Comparison of ENCODE assay signal across 8 mouse cellular contexts in genomic region chr11:98342000-98342945, GRCm38 (mm10). TPM values are rescaled to one million over a fixed set of nuclear protein-coding genes. Genes with fewer than 3 reads are reported as not detected.
A peak's percentile ranks its signal among the peaks of the same experiment; 100 is the strongest.
DNase-seq lines count a peak whose midpoint lies in the region; ATAC-seq lines count a peak whose summit lies in the region.

No protein-coding gene starts in this region.

- DNase-seq in embryo, embryonic 10 days (ENCODE audit: low spot score): peak; percentile 90
- peak; percentile 85 for DNase-seq in gastrocnemius, postnatal 14 days
- DNase-seq in left cerebral cortex, postnatal 10 days (ENCODE audit: extremely low spot score in 1 of 2, low spot score in 2 of 2): peak; percentile 88 to 92
- peak; percentile 96 for DNase-seq in right cerebral cortex, postnatal 14 days
- DNase-seq in urinary bladder, postnatal 36 days (ENCODE audit: low spot score in 2 of 2): peak; percentile 93 to 94

- intact Hi-C loops in gastrocnemius, postnatal 14 days (cut with DNase I; ENCODE audit: low total_unique reads): loop anchor here (5.0 kb wide), 2 partner anchors 95 to 115 kb away; partner anchors contain the start of gene Mien1
- intact Hi-C loops in left cerebral cortex, postnatal 10 days (cut with DNase I): loop anchor here (1.0 to 5.0 kb wide), 3 partner anchors 47 to 115 kb away; no protein-coding TSS in a partner anchor

- ATAC-seq in activated CD4-positive, CD25-positive, alpha-beta regulatory T cell, adult 4 months: peak; percentile 32
- peak; percentile 79 for ATAC-seq in inflammation-experienced regulatory T-cells, adult 6 months
- peak; percentile 69 for ATAC-seq in megakaryocyte-erythroid progenitor cell, adult 5-6 weeks (replicated peaks; ENCODE audit: low FRiP score, low TSS enrichment, poor library complexity, severe bottlenecking)

RNA-seq across cellular contexts. Expression of gene Ppp1r1b, which starts 5.9 kb away (rescaled TPM):
- not detected for polyA plus RNA-seq in activated CD4-positive, CD25-positive, alpha-beta regulatory T cell, adult 4 months (2017; shearing (Covaris generic))
- total RNA-seq in gastrocnemius, postnatal 14 days (2021): under 1 TPM; 0.20 to 0.29 TPM
- not detected for polyA plus RNA-seq in inflammation-experienced regulatory T-cells, adult 6 months (2017; shearing (Covaris generic))
- 100 to 1,000 TPM in 1 of 2 experiments, 10 to 100 TPM in 1; 59.5 to 126 TPM for total RNA-seq in left cerebral cortex, postnatal 10 days (2021)
- total RNA-seq in megakaryocyte-erythroid progenitor cell, adult 5-6 weeks (2014; fragmentation: Nextera tagmentation): not detected in 2 replicates
- total RNA-seq in megakaryocyte-erythroid progenitor cell, adult 5-6 weeks (2017): not detected in 2 replicates

RNA-seq across cellular contexts. Expression of gene Neurod2, which starts 12.8 kb away (rescaled TPM):
- not detected for polyA plus RNA-seq in activated CD4-positive, CD25-positive, alpha-beta regulatory T cell, adult 4 months (2017; shearing (Covaris generic))
- total RNA-seq in gastrocnemius, postnatal 14 days (2021): not detected
- not detected for polyA plus RNA-seq in inflammation-experienced regulatory T-cells, adult 6 months (2017; shearing (Covaris generic))
- total RNA-seq in left cerebral cortex, postnatal 10 days (2021): 10 to 100 TPM; 63.4 to 67.0 TPM
- not detected in 2 replicates for total RNA-seq in megakaryocyte-erythroid progenitor cell, adult 5-6 weeks (2014; fragmentation: Nextera tagmentation)
- not detected in 2 replicates for total RNA-seq in megakaryocyte-erythroid progenitor cell, adult 5-6 weeks (2017)

RNA-seq across cellular contexts. Expression of gene Stard3, which starts 15.9 kb away (rescaled TPM):
- polyA plus RNA-seq in activated CD4-positive, CD25-positive, alpha-beta regulatory T cell, adult 4 months (2017; shearing (Covaris generic)): 10 to 100 TPM; 33.3 to 42.1 TPM
- total RNA-seq in gastrocnemius, postnatal 14 days (2021): 1 to 10 TPM; 7.3 to 9.4 TPM
- polyA plus RNA-seq in inflammation-experienced regulatory T-cells, adult 6 months (2017; shearing (Covaris generic)): 10 to 100 TPM; 38.5 to 42.1 (median 40.3) TPM
- 10 to 100 TPM; 19.8 to 20.2 TPM for total RNA-seq in left cerebral cortex, postnatal 10 days (2021)
- 11.9 and 28.5 TPM in 2 replicates for total RNA-seq in megakaryocyte-erythroid progenitor cell, adult 5-6 weeks (2014; fragmentation: Nextera tagmentation)
- total RNA-seq in megakaryocyte-erythroid progenitor cell, adult 5-6 weeks (2017): 10.6 and 18.2 TPM in 2 replicates

RNA-seq across cellular contexts. Expression of gene Tcap, which starts 41.3 kb away (rescaled TPM):
- not detected for polyA plus RNA-seq in activated CD4-positive, CD25-positive, alpha-beta regulatory T cell, adult 4 months (2017; shearing (Covaris generic))
- total RNA-seq in gastrocnemius, postnatal 14 days (2021): 1,000 to 10,000 TPM in 1 of 2 experiments, 100 to 1,000 TPM in 1; 673 to 1,120 TPM
- not detected for polyA plus RNA-seq in inflammation-experienced regulatory T-cells, adult 6 months (2017; shearing (Covaris generic))
- total RNA-seq in left cerebral cortex, postnatal 10 days (2021): 1 to 10 TPM; 5.4 to 6.9 TPM
- total RNA-seq in megakaryocyte-erythroid progenitor cell, adult 5-6 weeks (2014; fragmentation: Nextera tagmentation): not detected in 2 replicates
- total RNA-seq in megakaryocyte-erythroid progenitor cell, adult 5-6 weeks (2017): not detected in 2 replicates

RNA-seq across cellular contexts. Expression of gene Pnmt, which starts 44.0 kb away (rescaled TPM):
- polyA plus RNA-seq in activated CD4-positive, CD25-positive, alpha-beta regulatory T cell, adult 4 months (2017; shearing (Covaris generic)): not detected
- under 1 TPM; 0.39 to 0.53 TPM for total RNA-seq in gastrocnemius, postnatal 14 days (2021)
- not detected for polyA plus RNA-seq in inflammation-experienced regulatory T-cells, adult 6 months (2017; shearing (Covaris generic))
- total RNA-seq in left cerebral cortex, postnatal 10 days (2021): 1 to 10 TPM in 1 of 2 experiments, under 1 TPM in 1; 0.61 to 1.1 TPM
- total RNA-seq in megakaryocyte-erythroid progenitor cell, adult 5-6 weeks (2014; fragmentation: Nextera tagmentation): not detected in 2 replicates
- not detected in 2 replicates for total RNA-seq in megakaryocyte-erythroid progenitor cell, adult 5-6 weeks (2017)

Comparison
In these comparisons a context has a peak if more than half of its experiments do, and no peak if none do; other contexts are left out.
1. Peak in every context shown above with its lines: DNase-seq and ATAC-seq.
2. RNA of gene Ppp1r1b, which starts 5.9 kb away (total RNA-seq): 59.5 to 126 TPM in left cerebral cortex, postnatal 10 days; 0.20 to 0.29 TPM in gastrocnemius, postnatal 14 days and not detected in megakaryocyte-erythroid progenitor cell, adult 5-6 weeks; every median in the first group is over 10 times any median in the second.
3. RNA of gene Neurod2, which starts 12.8 kb away (total RNA-seq): 63.4 to 67.0 TPM in left cerebral cortex, postnatal 10 days; not detected in gastrocnemius, postnatal 14 days and not detected in megakaryocyte-erythroid progenitor cell, adult 5-6 weeks; every median in the first group is over 10 times any median in the second.